Mouse (Mus musculus) hindbrain, embryonic 16.5 days (tissue): ENCODE data around the gene Zbtb16. TPM values are rescaled to one million over a fixed set of nuclear protein-coding genes. Genes with fewer than 3 reads are reported as not detected.

ENCODE experiments used
- ATAC-seq: fragments of 200-750 bp; cut with Nextera tagmentation; 2 replicates; pipeline ENCODE4 v1.8.0; 2017; ENCODE audit warnings: moderate TSS enrichment, moderate library complexity
- H3K27ac ChIP-seq: fragments of 300-500 bp; sonication (generic); 2 replicates; pipeline ENCODE4 v1.5.1; 2014; ENCODE audit warnings: low read depth, mild to moderate bottlenecking, control low read depth, low read length, moderate library complexity
- H3K27me3 ChIP-seq: fragments of 300-500 bp; sonication (generic); replicated peaks from 2 replicates; pipeline ENCODE4 v1.6.1; 2014; ENCODE audit warnings: low read length; ENCODE audit not compliant: control insufficient read depth, insufficient read depth
- H3K36me3 ChIP-seq: fragments of 300-500 bp; sonication (generic); 2 replicates; pipeline ENCODE4 v1.6.1; 2014; ENCODE audit warnings: mild to moderate bottlenecking, low read length, moderate library complexity, mixed read lengths; ENCODE audit not compliant: control insufficient read depth, insufficient read depth
- H3K4me1 ChIP-seq: fragments of 300-500 bp; sonication (generic); 2 replicates; pipeline ENCODE4 v1.6.1; 2014; ENCODE audit warnings: low read depth, low read length; ENCODE audit not compliant: control insufficient read depth, insufficient read depth
- H3K4me2 ChIP-seq: fragments of 300-500 bp; sonication (generic); 2 replicates; pipeline ENCODE4 v1.6.1; 2014; ENCODE audit warnings: mild to moderate bottlenecking, low read length, control low read depth, moderate library complexity
- H3K4me3 ChIP-seq: fragments of 300-500 bp; sonication (generic); 2 replicates; pipeline ENCODE4 v1.5.1; 2014; ENCODE audit warnings: mild to moderate bottlenecking, low read length, control low read depth, moderate library complexity
- H3K9ac ChIP-seq: fragments of 300-500 bp; sonication (generic); 2 replicates; pipeline ENCODE4 v1.6.1; 2014; ENCODE audit warnings: low read depth, mild to moderate bottlenecking, control low read depth, low read length, moderate library complexity
- H3K9me3 ChIP-seq: fragments of 300-500 bp; sonication (generic); 2 replicates; pipeline ENCODE4 v1.6.1; 2014; ENCODE audit warnings: mild to moderate bottlenecking, low read length, moderate library complexity; ENCODE audit not compliant: control insufficient read depth
- WGBS: fragments of 180-500 bp; shearing (Covaris S2); extraction: QIAGEN DNeasy Blood & Tissue Kit; methylation state at CpG from one replicate; pipeline ENCODE4 v1.1.7; 2014; 5-methylcytosine and 5-hydroxymethylcytosine counted together
- polyA plus RNA-seq: library from polyadenylated mRNA; unstranded; fragments of >200 nt; fragmentation: Nextera tagmentation; extraction: Ambion mirVana; gene quantifications from 2 replicates; pipeline ENCODE4 v1.2.1, GENCODE M21; 2015

The Zbtb16 gene
- polyA plus RNA-seq, 1 experiment from 2014 or later: 8.4 TPM

DNA sequence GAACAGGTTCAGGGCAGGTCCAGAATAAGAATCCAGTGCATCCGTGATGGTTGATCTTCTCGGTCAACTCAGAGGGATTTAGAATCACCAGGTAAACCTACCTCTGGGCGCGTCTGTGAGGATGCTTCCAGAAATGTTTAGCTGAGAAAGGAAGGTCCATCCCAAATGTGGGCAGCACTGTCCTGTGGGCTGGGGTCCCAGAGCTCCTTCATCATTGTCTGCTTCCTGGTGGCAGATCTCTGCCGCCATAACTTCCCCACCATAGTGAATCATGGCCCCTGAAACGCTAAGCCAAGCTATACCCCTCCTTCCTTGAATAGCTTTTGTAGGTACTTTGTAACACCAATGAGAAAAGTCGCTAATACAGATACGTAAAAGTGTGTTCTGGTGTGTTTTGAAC is 194.4 kb downstream of the Zbtb16 start:
- WGBS: 90% methylated on average over 8 of the region's 8 CpGs
- H3K9ac ChIP-seq: no peak overlapping the region
- no peak overlapping the region for H3K4me2 ChIP-seq
- H3K4me3 ChIP-seq: no peak overlapping the region
- H3K27ac ChIP-seq: no peak overlapping the region
- H3K4me1 ChIP-seq: no peaks in the 10 kb centered on the region
- H3K36me3 ChIP-seq: no peaks in the 10 kb centered on the region
- no peaks in the 10 kb centered on the region for H3K9me3 ChIP-seq
- H3K27me3 ChIP-seq: no peaks in the 10 kb centered on the region
- ATAC-seq: no peak

DNA sequence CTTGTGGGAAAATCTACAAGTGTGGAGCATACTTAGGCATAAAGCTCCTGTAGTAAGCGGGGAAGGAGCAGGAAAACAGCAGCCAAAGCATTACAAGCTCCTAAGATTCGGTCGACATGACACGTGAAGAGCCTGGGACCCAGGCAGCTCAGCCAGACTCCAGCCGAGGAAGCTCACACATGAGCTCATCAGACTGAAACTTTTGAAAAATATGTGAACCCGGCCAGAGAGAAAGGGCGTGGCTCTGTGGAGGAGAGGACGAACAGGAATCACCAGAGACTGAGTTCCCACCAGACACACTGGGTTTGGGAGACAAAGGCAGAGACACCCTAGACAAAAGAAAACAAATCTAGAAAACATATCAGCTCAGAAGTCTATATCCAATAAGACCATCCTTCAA is 195.1 kb downstream of the Zbtb16 start:
- H3K9ac ChIP-seq: no peak overlapping the region
- WGBS: 88% methylated on average over 8 of the region's 8 CpGs
- H3K4me2 ChIP-seq: no peak overlapping the region
- no peaks in the 10 kb centered on the region for H3K4me1 ChIP-seq
- no peak overlapping the region for H3K4me3 ChIP-seq
- ATAC-seq: no peak
- H3K9me3 ChIP-seq: no peaks in the 10 kb centered on the region
- H3K27me3 ChIP-seq: no peaks in the 10 kb centered on the region
- no peaks in the 10 kb centered on the region for H3K36me3 ChIP-seq
- no peak overlapping the region for H3K27ac ChIP-seq

DNA sequence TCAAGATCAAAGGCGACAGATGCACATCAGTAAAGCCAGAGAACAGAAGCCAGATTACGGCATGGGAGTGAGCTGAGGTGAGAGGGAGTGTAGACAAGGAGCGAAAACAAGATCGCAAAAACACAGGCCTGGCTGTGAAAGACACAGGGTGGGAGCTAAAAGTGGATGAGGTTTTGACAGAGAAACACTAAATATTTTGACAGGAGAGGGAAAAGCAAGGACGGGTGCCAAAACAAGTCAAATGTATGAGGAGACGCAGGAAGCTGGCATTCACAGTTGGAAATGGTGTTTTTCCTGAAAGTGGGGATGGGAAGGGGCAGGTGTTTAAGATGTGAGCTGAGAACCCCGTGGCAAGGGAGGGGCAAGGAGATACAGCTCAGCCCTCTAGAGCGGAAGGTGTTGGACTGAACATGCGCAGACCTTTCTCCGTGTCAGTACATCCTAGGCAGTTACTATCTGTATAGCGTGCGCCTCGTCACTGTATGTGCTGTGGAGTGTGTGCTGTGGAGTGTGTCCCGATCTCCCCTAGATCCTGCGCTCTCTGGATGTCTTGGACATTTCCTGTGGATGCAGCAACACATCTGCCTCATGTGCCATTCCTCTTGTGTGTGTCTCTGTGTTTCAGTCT is 197.7 kb downstream of the Zbtb16 start:
- ATAC-seq: no peak
- H3K4me3 ChIP-seq: no peak overlapping the region
- no peaks in the 10 kb centered on the region for H3K9me3 ChIP-seq
- H3K27me3 ChIP-seq: no peaks in the 10 kb centered on the region
- H3K36me3 ChIP-seq: no peaks in the 10 kb centered on the region
- no peak overlapping the region for H3K27ac ChIP-seq
- H3K4me2 ChIP-seq: no peak overlapping the region
- 70% methylated on average over 15 of the region's 15 CpGs for WGBS
- H3K4me1 ChIP-seq: no peaks in the 10 kb centered on the region
- H3K9ac ChIP-seq: no peak overlapping the region

DNA sequence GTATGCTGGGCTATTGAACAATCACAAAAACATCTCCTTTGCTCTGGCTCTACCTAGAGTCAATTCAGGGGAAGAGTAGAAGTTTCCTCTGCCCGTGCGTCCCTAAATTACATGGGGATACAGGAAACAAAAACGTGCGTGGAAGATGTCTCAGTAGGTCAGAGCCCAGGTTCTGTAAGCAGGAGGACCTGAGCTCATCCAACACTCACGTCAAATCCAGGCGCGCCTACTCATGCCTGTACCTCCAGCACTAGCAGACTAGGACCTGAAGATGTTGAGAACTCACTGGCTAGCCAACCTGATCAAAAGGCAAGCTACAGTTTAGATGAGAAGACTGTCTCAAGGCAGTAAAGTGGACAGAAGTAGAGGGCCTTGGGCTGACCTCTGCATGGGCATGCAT is 198.9 kb downstream of the Zbtb16 start:
- Histone ChIP-seq H3K9ac (no peak overlapping the region), H3K27ac (no peak overlapping the region), H3K27me3 (no peaks in the 10 kb centered on the region), H3K4me2 (no peak overlapping the region), H3K9me3 (no peaks in the 10 kb centered on the region), H3K4me3 (no peak overlapping the region), H3K36me3 (no peaks in the 10 kb centered on the region), H3K4me1 (no peaks in the 10 kb centered on the region)
- WGBS: 96% methylated on average over 7 of the region's 7 CpGs
- no peak for ATAC-seq

DNA sequence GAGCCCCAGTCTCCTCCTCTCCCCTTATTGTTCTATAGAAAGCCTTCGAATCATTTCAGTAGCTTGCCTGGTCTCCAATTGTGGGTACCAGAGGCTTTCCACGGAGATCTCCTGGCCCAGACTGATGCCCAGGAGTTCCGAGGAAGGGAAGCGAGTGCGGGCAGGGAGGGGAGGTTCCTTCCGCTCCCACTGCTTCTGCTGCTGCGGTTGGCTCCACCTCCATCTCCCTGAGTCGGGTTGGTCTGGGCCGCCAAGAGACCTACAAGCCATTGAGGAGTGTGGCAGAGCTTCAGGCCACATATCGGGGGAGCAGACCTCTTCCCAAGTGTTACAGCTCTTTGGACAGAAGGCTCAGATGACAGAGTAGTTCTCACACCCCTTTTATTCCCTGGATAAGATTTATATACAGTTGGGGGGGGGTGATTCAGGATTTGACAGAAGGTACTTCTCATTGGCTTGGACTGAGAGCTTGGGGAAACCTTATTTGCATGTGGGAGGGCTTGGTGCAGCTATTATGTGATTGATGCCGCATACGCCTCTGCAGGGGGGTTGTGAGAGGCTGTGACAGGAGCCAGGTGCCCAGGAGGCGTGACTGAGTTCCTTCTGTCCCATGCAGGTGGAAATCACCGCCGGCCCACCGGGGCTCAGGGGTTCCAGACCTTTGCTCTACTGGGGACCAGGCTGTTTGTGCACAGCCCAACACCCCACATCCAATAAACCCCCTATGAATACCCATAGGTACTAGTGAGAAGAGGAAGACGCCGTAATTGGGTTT is 200.3 kb downstream of the Zbtb16 start:
- no peaks in the 10 kb centered on the region for H3K9me3 ChIP-seq
- no peak overlapping the region for H3K27ac ChIP-seq
- WGBS: 50% methylated on average over 18 of the region's 18 CpGs
- H3K27me3 ChIP-seq: no peaks in the 10 kb centered on the region
- no peak for ATAC-seq
- no peaks in the 10 kb centered on the region for H3K4me1 ChIP-seq
- no peak overlapping the region for H3K9ac ChIP-seq
- no peak overlapping the region for H3K4me2 ChIP-seq
- no peak overlapping the region for H3K4me3 ChIP-seq
- H3K36me3 ChIP-seq: no peaks in the 10 kb centered on the region

DNA sequence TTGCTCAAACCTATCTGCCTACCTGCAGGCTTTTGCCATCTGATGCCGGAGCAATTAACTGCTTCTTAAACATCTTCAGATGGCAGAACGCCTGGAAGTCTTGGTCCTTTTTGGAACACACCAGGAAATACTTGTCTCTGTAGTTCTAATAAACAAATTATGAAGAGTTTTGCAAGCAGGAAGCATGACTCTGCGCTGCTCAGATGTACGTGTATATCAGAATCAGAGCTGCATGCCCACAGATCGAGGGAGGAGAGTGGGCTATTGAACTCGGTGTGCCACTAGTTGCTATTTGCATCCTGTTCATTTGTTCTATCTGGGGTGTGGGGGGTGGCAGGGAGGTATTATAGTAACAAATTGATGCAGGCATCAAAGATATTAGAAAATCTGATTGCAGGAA is 202.9 kb downstream of the Zbtb16 start:
- no peaks in the 10 kb centered on the region for H3K36me3 ChIP-seq
- no peak for ATAC-seq
- H3K4me2 ChIP-seq: no peak overlapping the region
- no peaks in the 10 kb centered on the region for H3K9me3 ChIP-seq
- no peak overlapping the region for H3K27ac ChIP-seq
- no peaks in the 10 kb centered on the region for H3K27me3 ChIP-seq
- WGBS: 90% methylated on average over 6 of the region's 6 CpGs
- no peak overlapping the region for H3K4me3 ChIP-seq
- H3K9ac ChIP-seq: no peak overlapping the region
- no peaks in the 10 kb centered on the region for H3K4me1 ChIP-seq

DNA sequence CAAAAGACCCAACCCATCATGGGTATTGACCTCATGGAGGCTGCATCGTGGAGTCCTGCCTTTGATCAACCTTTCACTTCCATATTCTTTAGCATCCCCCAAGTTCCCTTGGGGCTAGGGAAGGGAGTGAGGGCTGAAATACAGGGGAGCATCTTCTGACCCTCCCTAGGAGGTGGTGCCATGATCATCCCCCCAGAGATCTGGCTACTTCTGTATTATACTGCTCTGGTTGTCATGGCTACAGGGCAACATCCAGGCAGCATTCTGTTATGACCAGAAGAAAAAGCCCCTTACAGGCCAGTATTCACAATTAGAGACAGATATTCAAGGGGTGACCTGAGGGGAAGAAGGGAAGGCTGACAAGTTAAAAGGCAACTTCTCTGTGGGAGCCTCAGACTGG is 216.8 kb downstream of the Zbtb16 start:
- H3K27ac ChIP-seq: no peak overlapping the region
- 0 out of 2 replicates have a peak, but pooled peaks cover 2% of the 10 kb centered on the region for H3K27me3 ChIP-seq
- H3K4me2 ChIP-seq: no peak overlapping the region
- 0 out of 2 replicates have a peak, but pooled peaks cover 3% of the 10 kb centered on the region for H3K9me3 ChIP-seq
- no peak overlapping the region for H3K4me3 ChIP-seq
- WGBS: 42% methylated on average over 1 of the region's 1 CpGs
- H3K4me1 ChIP-seq: peaks cover 6% of the 10 kb centered on the region
- H3K36me3 ChIP-seq: no peaks in the 10 kb centered on the region
- H3K9ac ChIP-seq: no peak overlapping the region
- no peak for ATAC-seq

DNA sequence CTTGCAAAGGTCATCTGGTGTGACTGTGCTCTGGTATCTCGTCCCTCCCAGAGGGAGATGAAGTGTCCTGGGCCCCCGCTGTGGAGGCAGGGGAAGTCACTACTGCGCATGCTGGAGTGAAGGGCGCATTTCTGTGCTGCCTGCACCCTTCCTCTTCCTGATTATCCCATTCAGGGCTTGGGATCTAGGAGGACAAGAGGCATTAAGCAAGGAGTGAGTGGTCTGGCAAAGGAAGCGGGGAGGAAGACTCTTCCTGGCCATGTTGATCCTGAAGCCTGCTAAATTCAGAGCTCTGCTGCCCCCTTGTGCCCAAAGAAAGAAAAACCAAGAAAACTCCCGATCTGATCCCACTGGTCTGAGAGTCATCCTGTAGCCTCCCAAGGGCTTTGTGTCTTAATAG is 217.4 kb downstream of the Zbtb16 start:
- H3K4me1 ChIP-seq: peaks cover 6% of the 10 kb centered on the region
- H3K27me3 ChIP-seq: 0 out of 2 replicates have a peak, but pooled peaks cover 2% of the 10 kb centered on the region
- H3K36me3 ChIP-seq: no peaks in the 10 kb centered on the region
- H3K9ac ChIP-seq: peak overlapping the region; percentile 55; the same call in 1 of the 2 replicates
- WGBS: 20% methylated on average over 6 of the region's 6 CpGs
- peak overlapping the region; percentile 47 for H3K4me2 ChIP-seq
- H3K4me3 ChIP-seq: no peak overlapping the region
- H3K27ac ChIP-seq: no peak overlapping the region
- H3K9me3 ChIP-seq: 0 out of 2 replicates have a peak, but pooled peaks cover 3% of the 10 kb centered on the region
- ATAC-seq: peak; percentile 73

DNA sequence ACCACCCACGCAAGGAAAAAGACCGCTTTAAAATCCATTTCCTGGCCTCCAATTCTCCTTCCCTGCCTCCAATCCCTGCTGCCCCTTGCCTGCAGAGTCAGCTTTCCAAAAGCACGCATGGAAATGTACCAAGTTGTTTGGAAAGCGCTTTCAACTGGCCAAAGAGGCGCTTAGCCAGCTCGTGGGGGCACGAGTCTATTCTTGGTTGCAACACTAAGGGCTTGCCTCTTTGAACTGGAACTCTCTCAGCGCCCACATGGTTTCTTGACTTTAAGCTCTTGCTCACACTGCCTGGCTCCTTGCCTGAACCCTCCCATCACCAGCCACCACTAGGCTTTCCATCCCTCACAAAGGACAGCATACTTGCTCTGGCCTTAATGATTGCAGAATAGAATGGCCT is 217.9 kb downstream of the Zbtb16 start:
- H3K27me3 ChIP-seq: 0 out of 2 replicates have a peak, but pooled peaks cover 2% of the 10 kb centered on the region
- H3K27ac ChIP-seq: no peak overlapping the region
- 77% methylated on average over 8 of the region's 8 CpGs for WGBS
- no peaks in the 10 kb centered on the region for H3K36me3 ChIP-seq
- no peak overlapping the region for H3K4me3 ChIP-seq
- 0 out of 2 replicates have a peak, but pooled peaks have one; percentile 48 for ATAC-seq
- no peak overlapping the region for H3K9ac ChIP-seq
- H3K9me3 ChIP-seq: 0 out of 2 replicates have a peak, but pooled peaks cover 3% of the 10 kb centered on the region
- no peak overlapping the region for H3K4me2 ChIP-seq
- H3K4me1 ChIP-seq: peaks cover 6% of the 10 kb centered on the region
